In genomic region chr15:101532720-101533119, GRCm38 (mm10) we compare ENCODE assay signal across 19 mouse cellular contexts. TPM values are rescaled to one million over a fixed set of nuclear protein-coding genes. Genes with fewer than 3 reads are reported as not detected.
DNase-seq lines count a peak whose midpoint lies in the region; ATAC-seq lines count a peak whose summit lies in the region.
"Had no signal": no experiment of that assay in that cellular context is flagged by ENCODE, and none has a peak within 500 bp of the region (broad histone marks: within the 10 kb centered on the region; RNA-seq: fewer than 3 reads in every experiment).

Krt84 (minus strand) TSS chr15:101532820.

- H3K9me3 ChIP-seq in limb, embryonic 15.5 days = no peaks in the 10 kb centered on the region
- H3K9me3 ChIP-seq in limb, embryonic 10.5 days (replicated peaks) = no peaks in the 10 kb centered on the region

- peaks cover 8% of the 10 kb centered on the region for H3K4me1 ChIP-seq in limb, embryonic 15.5 days
- 0 out of 2 replicates have a peak, but pooled peaks cover 3% of the 10 kb centered on the region for H3K4me1 ChIP-seq in limb, embryonic 10.5 days

- H3K36me3 ChIP-seq in limb, embryonic 15.5 days = no peaks in the 10 kb centered on the region
- H3K36me3 ChIP-seq in limb, embryonic 10.5 days = no peaks in the 10 kb centered on the region
- H3K36me3 ChIP-seq: G1E had no signal

- H3K4me3 ChIP-seq in limb, embryonic 15.5 days = no peak within 1 kb of the TSS
- no peak within 1 kb of the TSS for H3K4me3 ChIP-seq in limb, embryonic 10.5 days

- H3K9ac ChIP-seq in limb, embryonic 15.5 days = no peak within 1 kb of the TSS

- H3K4me2 ChIP-seq in limb, embryonic 15.5 days = no peak within 1 kb of the TSS

- H3K27me3 ChIP-seq in limb, embryonic 15.5 days = peaks cover 15% of the 10 kb centered on the region; the same call in 1 of the 2 replicates
- H3K27me3 ChIP-seq in limb, embryonic 10.5 days (ENCODE audit: low read depth, poor library complexity, severe bottlenecking) = peaks cover 3% of the 10 kb centered on the region; the same call in 1 of the 2 replicates

- H3K27ac ChIP-seq in limb, embryonic 15.5 days = no peak within 1 kb of the TSS
- no peak within 1 kb of the TSS for H3K27ac ChIP-seq in limb, embryonic 10.5 days

- ATAC-seq in limb, embryonic 15.5 days (ENCODE audit: insufficient number of reproducible peaks, low FRiP score, low TSS enrichment, low read depth) = no peak
- ATAC-seq: activated CD4-positive, CD25-positive, alpha-beta regulatory T cell, adult 4 months; CD4-positive, CD25-positive, alpha-beta regulatory T cell, adult 4 months; Patski had no signal

- WGBS in limb, embryonic 15.5 days = 58% methylated on average over 7 of the region's 7 CpGs
- WGBS in limb, embryonic 10.5 days = 79% methylated on average over 7 of the region's 7 CpGs

- no peak for DNase-seq in limb, embryonic 10.5 days (ENCODE audit: low spot score)
- DNase-seq: adrenal gland, adult 2 months; adrenal gland, adult 8-10 months; adrenal gland, postnatal 10 days; adrenal gland, postnatal 14 days; adrenal gland, postnatal 25 days; adrenal gland, postnatal 36 days; B cell, adult 2 months; cerebellum, adult 11 months; cerebellum, adult 11-12 months; cerebellum, adult 18-20 months; cerebellum, adult 2 months had no signal

RNA-seq across cellular contexts. Expression of gene Krt84, which starts in this region (rescaled TPM):
- polyA plus RNA-seq in limb, embryonic 15.5 days (2015; fragmentation: Nextera tagmentation; extraction: Ambion mirVana) = 54.7 and 75.1 TPM in 2 replicates
- polyA plus RNA-seq in limb, embryonic 10.5 days (2016; fragmentation: Nextera tagmentation; extraction: Ambion mirVana) = not detected in 2 replicates
- polyA plus RNA-seq: activated CD4-positive, CD25-positive, alpha-beta regulatory T cell, adult 4 months; adrenal gland, adult 2 months; brain, embryonic 14.5 days; C2C12; CD4-positive, CD25-positive, alpha-beta regulatory T cell, adult 4 months; cerebellum, adult 2 months; G1E; Patski had no signal

Comparison
In these comparisons a context has a peak if more than half of its experiments do, and no peak if none do; other contexts are left out.
1. RNA of gene Krt84 (polyA plus RNA-seq): 54.7 to 75.1 TPM in limb, embryonic 15.5 days; not detected in limb, embryonic 10.5 days; every median in the first group is over 10 times any median in the second.